Mouse (Mus musculus) liver, embryonic 14.5 days (tissue): ENCODE data around the gene Lzic.

Experiments used
- CTCF ChIP-seq: IDR thresholded peaks from 2 replicates; pipeline ENCODE4 v1.5.1; 2016; ENCODE audit warnings: antibody characterized with exemption, low read depth, control low read depth
- EP300 ChIP-seq: IDR thresholded peaks from 2 replicates; pipeline ENCODE4 v1.6.1; 2016; ENCODE audit warnings: antibody characterized with exemption, low read depth

GRCm38 (mm10) chr4:149485053-149485824 is at the start of gene Lzic, which contains the start of gene Nmnat1:
- TF ChIP-seq CTCF (peak; percentile 24), EP300 (no peak)
